Mouse (Mus musculus) adrenal gland, postnatal 10 days (tissue): ENCODE measurements around the gene Klhl22. TPM values are rescaled to one million over a fixed set of nuclear protein-coding genes. Genes with fewer than 3 reads are reported as not detected.
"Not testable (repeated sequence)": the region's sequence is repeated elsewhere in the genome, so short reads cannot be mapped to it uniquely, and the experiment has no call there.

ENCODE experiments used
- DNase-seq: peaks from one replicate; pipeline ENCODE4 v3.0.0; 2021; ENCODE audit warnings: mixed read lengths
- long read RNA-seq, 2 experiments: library from polyadenylated mRNA; stranded (forward); transcript quantifications; one replicate each; pipeline ENCODE4 v2.0.0; 2021
- total RNA-seq, 2 experiments: library from RNA; stranded (reverse); gene quantifications; 2 replicates each; pipeline ENCODE4 v1.2.3; 2021

Gene Klhl22
- 10 to 100 TPM; 30.6 to 47.9 TPM for total RNA-seq
- long read RNA-seq, experiment 1, transcript Klhl22-207 (7 exons, 2,544 nt), result major isoform, 9 of 97 reads
- long read RNA-seq, experiment 1, partial matches to known transcripts, result 49 of 97 reads
- long read RNA-seq, experiment 1, other reads (novel, unspliced or antisense), result 39 of 97 reads
- long read RNA-seq, experiment 2, transcript Klhl22-207 (7 exons, 2,544 nt), result major isoform, 7 of 67 reads
- long read RNA-seq, experiment 2, partial matches to known transcripts, result 32 of 67 reads
- long read RNA-seq, experiment 2, other reads (novel, unspliced or antisense), result 28 of 67 reads

- DNase-seq, result peak; percentile 97
Measured at GRCm38 (mm10) chr16:17759344-17759773, at the start of gene Klhl22. Gene Klhl22 (plus strand): TSS chr16:17759618.

GRCm38 (mm10) chr16:17717791-17718190, 41.6 kb upstream of the Klhl22 start:
- DNase-seq, result no peak

DNA sequence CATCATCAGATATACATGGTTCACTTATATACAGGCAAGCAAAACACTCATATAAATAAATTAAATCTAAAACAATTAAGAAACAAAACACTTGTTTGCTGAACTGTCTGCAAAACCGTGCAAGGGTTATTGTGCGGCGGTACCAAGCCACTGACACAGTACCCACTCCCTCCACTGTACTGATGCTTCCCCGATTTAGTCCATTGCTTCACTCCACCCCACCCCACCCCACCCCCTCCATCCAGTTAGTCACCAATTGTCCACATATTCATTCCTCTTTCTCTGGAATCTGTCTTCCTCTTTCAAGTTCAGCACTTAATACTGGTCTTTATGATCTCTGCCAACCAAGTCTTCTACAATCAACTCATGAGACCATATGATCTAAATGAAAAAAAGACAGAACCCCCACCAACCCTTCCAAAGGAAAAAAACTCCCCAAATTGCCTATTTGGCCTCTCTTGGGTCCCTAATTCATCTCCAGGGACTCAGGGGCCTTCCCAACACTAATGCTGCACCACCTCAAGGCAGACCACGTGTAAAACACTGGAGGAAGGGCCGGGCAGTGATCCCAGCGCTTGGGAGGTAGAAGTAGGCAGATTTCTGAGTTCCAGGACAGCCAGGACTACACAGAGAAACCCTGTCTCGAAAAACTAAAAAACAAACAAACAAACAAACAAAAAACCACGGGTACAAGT, 38.2 kb upstream of the Klhl22 start:
- no peak for DNase-seq

GRCm38 (mm10) chr16:17721822-17722460, 37.5 kb upstream of the Klhl22 start:
- DNase-seq, result peak; percentile 13

- DNase-seq, result peak; percentile 92
Measured at GRCm38 (mm10) chr16:17722461-17723324, 36.7 kb upstream of the Klhl22 start.

DNA sequence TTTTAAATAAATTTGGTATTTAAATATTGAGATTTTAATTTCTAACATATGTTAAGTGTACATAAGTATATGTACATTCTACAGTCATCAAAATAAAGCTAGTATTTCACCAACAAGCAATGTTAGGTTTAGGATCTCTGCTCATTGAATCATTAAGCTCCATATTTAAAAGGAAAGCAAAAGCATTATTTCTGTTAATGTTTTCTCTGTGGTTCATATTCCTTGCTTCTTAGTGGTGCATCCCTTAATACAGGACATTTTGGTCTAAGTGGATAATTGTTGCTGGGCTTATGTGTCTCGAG, 36.1 kb upstream of the Klhl22 start:
- no peak for DNase-seq

- DNase-seq, result no peak
Measured at GRCm38 (mm10) chr16:17724448-17724847, 35.0 kb upstream of the Klhl22 start.

DNA sequence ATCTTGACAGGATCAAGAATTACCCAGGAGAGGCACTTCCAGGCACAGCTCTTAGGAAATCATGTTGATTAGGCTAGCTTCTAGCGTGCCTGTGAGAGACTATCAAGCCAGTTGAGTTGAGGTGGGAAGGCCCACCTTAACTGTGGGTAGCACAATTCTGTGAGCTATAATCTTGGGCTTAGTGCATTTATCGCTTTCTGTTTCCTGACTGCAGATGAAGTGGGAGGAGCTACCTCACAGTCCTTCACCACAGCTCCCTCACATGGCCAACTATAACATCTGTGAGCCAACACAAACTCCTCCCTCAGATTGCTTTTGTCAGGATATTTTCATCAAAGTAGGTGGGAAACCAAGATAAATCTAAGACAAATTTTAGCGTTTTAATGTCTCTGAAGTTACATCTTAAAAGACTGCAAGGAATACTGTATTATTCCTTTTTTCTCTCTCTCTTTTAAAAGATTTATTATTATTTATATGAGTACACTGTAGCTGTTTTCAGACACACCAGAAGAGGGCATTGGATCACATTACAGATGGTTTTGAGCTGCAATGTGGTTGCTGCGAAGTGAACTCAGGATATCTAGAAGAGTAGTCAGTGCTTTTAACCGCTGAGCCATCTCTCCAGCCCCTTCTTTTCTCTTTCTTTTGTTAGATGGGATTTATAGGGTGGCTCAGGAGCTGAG, 32.1 kb upstream of the Klhl22 start:
- peak; percentile 55 for DNase-seq

DNA sequence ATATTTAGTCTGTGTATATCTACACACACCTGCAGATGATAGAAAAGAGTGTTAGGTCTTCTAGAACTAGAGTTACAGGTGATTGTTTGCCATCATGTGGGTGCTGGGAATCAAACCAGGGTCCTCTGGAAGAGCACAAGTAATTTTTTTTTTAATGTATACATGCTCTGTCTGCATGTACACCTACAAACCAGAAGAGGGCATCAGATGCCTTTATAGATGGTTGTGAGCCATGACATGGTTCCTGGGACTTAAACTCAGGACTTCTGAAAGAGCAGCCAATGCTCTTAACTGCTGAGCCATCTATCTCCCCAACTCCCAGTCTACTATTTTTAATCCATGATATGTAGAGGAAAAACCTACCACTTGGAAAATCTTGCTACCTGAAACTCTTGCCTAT, 29.4 kb upstream of the Klhl22 start:
- DNase-seq, result no peak

- DNase-seq, result no peak
Measured at GRCm38 (mm10) chr16:17732021-17732420, 27.4 kb upstream of the Klhl22 start.

GRCm38 (mm10) chr16:17732431-17732830, 27.0 kb upstream of the Klhl22 start:
- no peak for DNase-seq

DNA sequence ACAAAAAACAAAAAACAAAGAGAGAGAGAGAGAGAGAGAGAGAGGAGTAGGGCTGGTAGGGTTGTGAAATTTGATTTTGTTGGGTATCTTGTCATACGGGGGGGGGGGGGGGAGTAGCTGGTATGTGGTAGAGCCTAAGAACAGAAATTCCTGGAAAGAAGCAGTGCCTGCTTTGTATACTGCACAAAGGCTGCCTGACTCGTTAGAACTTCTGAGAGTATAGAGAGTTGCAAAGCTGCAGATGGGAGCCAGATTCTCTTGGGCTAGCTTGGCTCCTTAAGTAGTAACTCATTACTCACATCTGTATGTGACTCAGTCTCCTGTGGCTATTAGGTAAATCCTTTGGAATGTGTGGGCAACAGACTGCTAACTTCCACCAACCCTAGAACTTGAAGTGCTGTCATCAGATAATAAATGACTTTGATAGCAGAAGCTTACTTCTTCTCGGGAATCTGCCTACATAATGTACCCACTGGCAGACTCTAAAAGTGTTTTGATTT, 26.5 kb upstream of the Klhl22 start, which contains the start of gene Med15:
Med15 (minus strand) TSS at position 51 of the 500 bp plus-strand sequence.
- DNase-seq, result no peak

DNA sequence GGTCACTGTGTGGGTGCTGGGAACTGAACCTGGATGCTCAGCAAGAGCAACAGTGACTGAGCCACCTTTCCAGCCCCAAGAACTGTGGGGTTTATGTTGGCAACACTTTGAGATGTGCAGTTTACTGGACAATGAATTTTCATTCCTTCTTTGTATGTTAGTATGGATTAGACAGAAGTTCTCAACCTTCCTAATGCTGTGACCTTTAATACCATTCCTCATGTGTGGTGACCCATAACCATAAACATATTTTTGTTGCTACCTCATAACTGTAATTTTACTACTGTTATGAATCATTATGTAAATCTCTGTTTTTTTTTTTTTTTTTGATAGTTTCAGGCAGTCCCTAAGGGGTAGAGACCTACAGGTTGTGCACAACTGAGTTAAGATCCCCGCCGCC, 25.8 kb upstream of the Klhl22 start:
- DNase-seq, result no peak

DNA sequence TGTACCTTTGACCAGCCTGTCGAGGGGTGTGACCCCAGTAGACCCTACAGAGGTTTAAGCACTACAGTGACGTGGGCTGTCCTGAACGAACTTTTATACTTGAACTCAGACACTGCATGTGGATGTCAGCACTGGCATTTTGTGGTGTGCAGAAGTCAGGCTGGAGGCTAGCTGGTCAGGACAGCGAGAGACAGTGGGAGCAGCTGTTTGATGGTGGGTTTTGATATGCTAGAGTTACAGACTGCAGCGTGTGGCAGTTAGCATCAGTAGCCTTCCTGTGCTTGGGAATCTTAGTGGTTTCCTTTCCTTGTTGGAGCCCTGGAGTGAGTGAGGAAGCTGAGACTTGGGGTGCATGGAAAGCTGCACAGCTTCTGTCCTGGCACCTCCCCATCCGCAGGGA, 24.5 kb upstream of the Klhl22 start:
- not testable (repeated sequence) for DNase-seq

DNA sequence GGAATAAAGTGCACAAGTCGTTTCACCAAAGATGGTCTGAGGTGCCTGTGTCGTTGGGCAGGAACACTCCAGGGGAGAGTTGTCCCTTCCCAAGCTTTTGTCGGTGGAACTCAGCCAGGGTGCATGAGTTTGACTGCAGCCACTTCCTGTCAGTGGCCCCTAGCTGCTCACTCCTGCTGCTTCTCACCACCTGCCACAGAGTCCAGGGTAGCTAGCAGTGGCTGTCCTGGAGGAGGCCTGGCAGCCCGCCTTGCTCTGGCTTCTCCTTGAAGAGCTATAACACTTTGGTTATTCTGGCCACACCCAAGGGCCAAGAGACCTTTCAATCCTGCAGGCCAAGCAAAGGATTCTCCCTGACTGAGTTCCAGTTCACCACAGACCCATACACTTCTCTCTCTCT, 23.3 kb upstream of the Klhl22 start:
- no peak for DNase-seq

DNA sequence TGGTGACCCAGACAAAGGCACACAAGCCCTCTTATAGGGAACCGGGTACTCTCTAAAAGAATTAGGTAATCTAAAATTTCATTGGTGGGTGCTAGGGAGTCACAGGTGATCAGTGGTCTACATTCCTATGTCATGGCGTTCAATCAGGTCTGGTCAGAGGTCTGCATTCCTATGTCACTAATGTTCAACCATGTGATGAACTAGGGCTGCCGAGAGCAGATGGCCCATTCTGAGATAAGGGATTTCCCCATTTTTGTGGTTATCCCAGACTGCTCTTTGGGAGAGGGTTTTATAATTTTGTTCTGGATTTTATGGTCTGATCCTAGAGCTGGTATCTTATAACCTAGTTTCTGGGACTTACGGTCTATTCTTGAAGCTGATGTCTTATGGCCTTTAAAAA, 19.3 kb upstream of the Klhl22 start:
- DNase-seq, result no peak

GRCm38 (mm10) chr16:17742810-17743209, 16.6 kb upstream of the Klhl22 start:
- DNase-seq, result no peak

DNA sequence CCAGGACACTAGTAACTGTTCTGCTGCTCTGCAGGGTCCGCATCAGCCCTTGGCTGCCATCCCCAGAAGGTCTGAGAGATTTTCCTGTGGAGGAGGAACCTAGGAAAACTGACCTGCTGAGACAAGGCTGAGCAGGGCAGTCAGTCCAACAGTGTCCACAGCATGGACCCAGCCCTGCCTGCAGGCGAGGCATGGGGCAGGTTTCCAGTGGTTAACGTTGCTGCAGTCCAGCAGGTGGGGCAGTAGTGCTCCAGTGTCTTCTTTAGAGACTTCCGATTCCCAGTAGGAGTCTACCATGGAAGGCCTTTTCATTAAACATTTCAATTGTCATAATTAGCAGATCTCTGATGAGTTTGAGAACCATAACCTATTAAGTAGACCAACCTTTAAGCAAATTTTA, 16.1 kb upstream of the Klhl22 start:
- DNase-seq, result peak; percentile 27

- peak; percentile 35 for DNase-seq
Measured at GRCm38 (mm10) chr16:17744536-17744935, 14.9 kb upstream of the Klhl22 start.

- no peak for DNase-seq
Measured at GRCm38 (mm10) chr16:17745067-17745466, 14.4 kb upstream of the Klhl22 start.

GRCm38 (mm10) chr16:17753001-17753400, 6.4 kb upstream of the Klhl22 start:
- DNase-seq, result peak; percentile 30

GRCm38 (mm10) chr16:17753686-17754085, 5.7 kb upstream of the Klhl22 start:
- peak; percentile 13 for DNase-seq
